Mouse (Mus musculus): ENCODE data around the gene Srrm1. TPM values are rescaled to one million over a fixed set of nuclear protein-coding genes. Genes with fewer than 3 reads are reported as not detected.
"Not testable (repeated sequence)": the region's sequence is repeated elsewhere in the genome, so short reads cannot be mapped to it uniquely, and the experiment has no call there.

Srrm1 gene
- polyA plus RNA-seq, 1 experiment from 2014 or later = 225 TPM

- H3K4me1 ChIP-seq (replicated peaks) = peaks cover 8% of the 10 kb centered on the region; the same call in 1 of the 2 replicates
- no peak for DNase-seq (ENCODE audit: low spot score)
- WGBS = 81% methylated on average over 11 of the region's 11 CpGs
Measured at GRCm38 (mm10) chr4:135377241-135377640, 24.1 kb upstream of the Srrm1 start.

GRCm38 (mm10) chr4:135375444-135375843 lies 22.3 kb upstream of the Srrm1 start:
- WGBS = 62% methylated on average over 3 of the region's 3 CpGs
- H3K27ac ChIP-seq = no peak overlapping the region
- no peaks in the 10 kb centered on the region for H3K36me3 ChIP-seq
- DNase-seq (ENCODE audit: low spot score) = no peak
- H3K4me3 ChIP-seq = no peak overlapping the region
- no peaks in the 10 kb centered on the region for H3K27me3 ChIP-seq (ENCODE audit: insufficient read depth, poor library complexity, severe bottlenecking)
- H3K4me1 ChIP-seq (replicated peaks) = 0 out of 2 replicates have a peak, but pooled peaks cover 2% of the 10 kb centered on the region
- peaks cover 8% of the 10 kb centered on the region; the same call in 1 of the 2 replicates for H3K9me3 ChIP-seq

More at GRCm38 (mm10) chr4:135377241-135377640, 24.1 kb upstream of the Srrm1 start:
- Histone ChIP-seq H3K27me3 (ENCODE audit: insufficient read depth, poor library complexity, severe bottlenecking) (no peaks in the 10 kb centered on the region), H3K9me3 (peaks cover 8% of the 10 kb centered on the region; the same call in 1 of the 2 replicates), H3K4me3 (no peak overlapping the region), H3K36me3 (no peaks in the 10 kb centered on the region), H3K27ac (no peak overlapping the region)

GRCm38 (mm10) chr4:135373299-135373698 lies 20.2 kb upstream of the Srrm1 start:
- DNase-seq (ENCODE audit: low spot score) = no peak
- Histone ChIP-seq H3K36me3 (no peaks in the 10 kb centered on the region), H3K4me3 (no peak overlapping the region), H3K9me3 (peaks cover 8% of the 10 kb centered on the region; the same call in 1 of the 2 replicates), H3K27me3 (ENCODE audit: insufficient read depth, poor library complexity, severe bottlenecking) (no peaks in the 10 kb centered on the region), H3K4me1 (replicated peaks) (0 out of 2 replicates have a peak, but pooled peaks cover 6% of the 10 kb centered on the region), H3K27ac (no peak overlapping the region)
- 78% methylated on average over 5 of the region's 5 CpGs for WGBS

- WGBS = 69% methylated on average over 11 of the region's 11 CpGs
Measured at GRCm38 (mm10) chr4:135370372-135370771, 17.3 kb upstream of the Srrm1 start.

GRCm38 (mm10) chr4:135362828-135363227 lies 9.7 kb upstream of the Srrm1 start:
- H3K9me3 ChIP-seq = no peaks in the 10 kb centered on the region
- H3K4me1 ChIP-seq (replicated peaks) = 0 out of 2 replicates have a peak, but pooled peaks cover 2% of the 10 kb centered on the region
- no peaks in the 10 kb centered on the region for H3K36me3 ChIP-seq
- 24% methylated on average over 6 of the region's 6 CpGs for WGBS
- no peaks in the 10 kb centered on the region for H3K27me3 ChIP-seq (ENCODE audit: insufficient read depth, poor library complexity, severe bottlenecking)
- no peak for DNase-seq (ENCODE audit: low spot score)
- no peak overlapping the region for H3K27ac ChIP-seq
- H3K4me3 ChIP-seq = no peak overlapping the region

More at GRCm38 (mm10) chr4:135370372-135370771, 17.3 kb upstream of the Srrm1 start:
- H3K4me3 ChIP-seq = no peak overlapping the region
- no peaks in the 10 kb centered on the region for H3K27me3 ChIP-seq (ENCODE audit: insufficient read depth, poor library complexity, severe bottlenecking)
- no peaks in the 10 kb centered on the region for H3K36me3 ChIP-seq
- 0 out of 2 replicates have a peak, but pooled peaks cover 6% of the 10 kb centered on the region for H3K4me1 ChIP-seq (replicated peaks)
- no peak overlapping the region for H3K27ac ChIP-seq
- H3K9me3 ChIP-seq = peaks cover 3% of the 10 kb centered on the region; the same call in 1 of the 2 replicates
- DNase-seq (ENCODE audit: low spot score) = no peak

- DNase-seq (ENCODE audit: low spot score) = no peak
- Histone ChIP-seq H3K27ac (no peak overlapping the region), H3K9me3 (no peaks in the 10 kb centered on the region), H3K4me1 (replicated peaks) (0 out of 2 replicates have a peak, but pooled peaks cover 2% of the 10 kb centered on the region), H3K27me3 (ENCODE audit: insufficient read depth, poor library complexity, severe bottlenecking) (no peaks in the 10 kb centered on the region), H3K36me3 (no peaks in the 10 kb centered on the region), H3K4me3 (no peak overlapping the region)
- WGBS = 90% methylated on average over 12 of the region's 12 CpGs
Measured at GRCm38 (mm10) chr4:135361722-135362121, 8.6 kb upstream of the Srrm1 start.

- H3K27ac ChIP-seq = no peak overlapping the region
- WGBS = 5% methylated on average over 6 of the region's 6 CpGs
Measured at GRCm38 (mm10) chr4:135358736-135359135, 5.6 kb upstream of the Srrm1 start.

GRCm38 (mm10) chr4:135357221-135357920 lies 4.2 kb upstream of the Srrm1 start:
- DNase-seq (ENCODE audit: low spot score) = no peak

More at GRCm38 (mm10) chr4:135358736-135359135, 5.6 kb upstream of the Srrm1 start:
- no peaks in the 10 kb centered on the region for H3K27me3 ChIP-seq (ENCODE audit: insufficient read depth, poor library complexity, severe bottlenecking)
- H3K4me3 ChIP-seq = no peak overlapping the region
- H3K36me3 ChIP-seq = no peaks in the 10 kb centered on the region
- no peaks in the 10 kb centered on the region for H3K9me3 ChIP-seq
- H3K4me1 ChIP-seq (replicated peaks) = peaks cover 11% of the 10 kb centered on the region
- no peak for DNase-seq (ENCODE audit: low spot score)

GRCm38 (mm10) chr4:135355886-135356550 lies 2.9 kb upstream of the Srrm1 start:
- Histone ChIP-seq H3K36me3 (peaks cover 6% of the 10 kb centered on the region), H3K4me1 (replicated peaks) (peaks cover 20% of the 10 kb centered on the region), H3K27ac (no peak overlapping the region), H3K27me3 (ENCODE audit: insufficient read depth, poor library complexity, severe bottlenecking) (no peaks in the 10 kb centered on the region), H3K9me3 (no peaks in the 10 kb centered on the region), H3K4me3 (no peak overlapping the region)
- no peak for DNase-seq (ENCODE audit: low spot score)
- WGBS = 83% methylated on average over 9 of the region's 9 CpGs

More at GRCm38 (mm10) chr4:135357221-135357920, 4.2 kb upstream of the Srrm1 start:
- Histone ChIP-seq H3K4me1 (replicated peaks) (peaks cover 13% of the 10 kb centered on the region), H3K27me3 (ENCODE audit: insufficient read depth, poor library complexity, severe bottlenecking) (no peaks in the 10 kb centered on the region), H3K36me3 (no peaks in the 10 kb centered on the region), H3K4me3 (no peak overlapping the region), H3K9me3 (no peaks in the 10 kb centered on the region), H3K27ac (no peak overlapping the region)
- WGBS = 86% methylated on average over 12 of the region's 12 CpGs

- H3K27ac ChIP-seq = peak overlapping the region; percentile 98
- H3K36me3 ChIP-seq = peaks cover 17% of the 10 kb centered on the region
- not testable (repeated sequence) for H3K27me3 ChIP-seq (ENCODE audit: insufficient read depth, poor library complexity, severe bottlenecking); H3K9me3 ChIP-seq; DNase-seq (ENCODE audit: low spot score); H3K4me3 ChIP-seq
- peaks cover 20% of the 10 kb centered on the region for H3K4me1 ChIP-seq (replicated peaks)
Measured at GRCm38 (mm10) chr4:135354751-135355150, 1.6 kb upstream of the Srrm1 start.

GRCm38 (mm10) chr4:135353794-135354450 lies 801 bp upstream of the Srrm1 start:
- 23% methylated on average over 12 of the region's 12 CpGs for WGBS
- Histone ChIP-seq H3K9me3 (no peaks in the 10 kb centered on the region), H3K27ac (peak overlapping the region; percentile 98), H3K4me3 (peak overlapping the region; percentile 70), H3K4me1 (replicated peaks) (peaks cover 20% of the 10 kb centered on the region), H3K27me3 (ENCODE audit: insufficient read depth, poor library complexity, severe bottlenecking) (no peaks in the 10 kb centered on the region), H3K36me3 (peaks cover 26% of the 10 kb centered on the region)
- DNase-seq (ENCODE audit: low spot score) = peak; percentile 27

- Histone ChIP-seq H3K27ac (peak overlapping the region; percentile 98), H3K9me3 (no peaks in the 10 kb centered on the region), H3K27me3 (ENCODE audit: insufficient read depth, poor library complexity, severe bottlenecking) (no peaks in the 10 kb centered on the region), H3K4me1 (replicated peaks) (peaks cover 20% of the 10 kb centered on the region), H3K4me3 (peak overlapping the region; percentile 70), H3K36me3 (peaks cover 36% of the 10 kb centered on the region)
- under 1% methylated on average over 67 of the region's 67 CpGs for WGBS
- DNase-seq (ENCODE audit: low spot score) = peak; percentile 34
Measured at GRCm38 (mm10) chr4:135352326-135353065, 625 bp downstream of the Srrm1 start.
